Mouse (Mus musculus) spleen, postnatal 4 days (tissue): ENCODE data around the gene Cdk5.

Source experiments
- DNase-seq, 2 experiments: peaks; one replicate each; pipeline ENCODE4 v3.0.0; 2022; ENCODE audit warnings: low spot score in 2 of 2

The Cdk5 gene

GRCm38 (mm10) chr5:24423129-24424003 lies at the start of gene Cdk5, which contains the start of gene Slc4a2:
Cdk5 (minus strand) TSS chr5:24423530.
Slc4a2 (plus strand) TSS chr5:24423837.
- DNase-seq = peak; percentile 95 to 96

- DNase-seq = peak; percentile 69 to 88
Observed at GRCm38 (mm10) chr5:24470600-24470999, 47.3 kb upstream of the Cdk5 start.

- DNase-seq = no peak
Observed at GRCm38 (mm10) chr5:24466762-24467161, 43.4 kb upstream of the Cdk5 start.

- DNase-seq = no peak
Observed at GRCm38 (mm10) chr5:24455613-24456012, 32.3 kb upstream of the Cdk5 start.

- DNase-seq = no peak
Observed at GRCm38 (mm10) chr5:24455076-24455475, 31.7 kb upstream of the Cdk5 start.

GRCm38 (mm10) chr5:24453985-24454303 lies 30.6 kb upstream of the Cdk5 start:
- DNase-seq = no peak

GRCm38 (mm10) chr5:24453283-24453984 lies 30.1 kb upstream of the Cdk5 start:
- peak in 1 of 2 experiments; percentile 63 for DNase-seq

GRCm38 (mm10) chr5:24452691-24453233 lies 29.4 kb upstream of the Cdk5 start:
- DNase-seq = peak; percentile 48 to 79

GRCm38 (mm10) chr5:24452030-24452690 lies 28.8 kb upstream of the Cdk5 start, which contains the start of gene Agap3:
Agap3 (plus strand) TSS chr5:24452177.
- peak; percentile 34 to 78 for DNase-seq

- DNase-seq = peak; percentile 78 to 88
Observed at GRCm38 (mm10) chr5:24451264-24452029, 28.1 kb upstream of the Cdk5 start.

- peak; percentile 80 to 88 for DNase-seq
Observed at GRCm38 (mm10) chr5:24447624-24448298, 24.4 kb upstream of the Cdk5 start, which contains the start of gene Tmub1. Tmub1 (minus strand) TSS chr5:24447854.

GRCm38 (mm10) chr5:24446630-24447029 lies 23.3 kb upstream of the Cdk5 start:
- peak in 1 of 2 experiments; percentile 64 for DNase-seq

GRCm38 (mm10) chr5:24445428-24446080 lies 22.2 kb upstream of the Cdk5 start:
- DNase-seq = no peak

- peak; percentile 92 to 97 for DNase-seq
Observed at GRCm38 (mm10) chr5:24444746-24445427, 21.6 kb upstream of the Cdk5 start, which contains the start of gene Fastk. Fastk (minus strand) TSS chr5:24445287.

GRCm38 (mm10) chr5:24443927-24444326 lies 20.6 kb upstream of the Cdk5 start:
- peak in 1 of 2 experiments; percentile 67 for DNase-seq

- DNase-seq = peak in 1 of 2 experiments; percentile 59
Observed at GRCm38 (mm10) chr5:24443204-24443603, 19.9 kb upstream of the Cdk5 start.

- no peak for DNase-seq
Observed at GRCm38 (mm10) chr5:24442029-24442428, 18.7 kb upstream of the Cdk5 start.

GRCm38 (mm10) chr5:24441187-24441586 lies 17.9 kb upstream of the Cdk5 start:
- no peak for DNase-seq

- no peak for DNase-seq
Observed at GRCm38 (mm10) chr5:24433993-24434392, 10.7 kb upstream of the Cdk5 start.
